Mouse (Mus musculus): ENCODE measurements around the gene Fgf5.

Gene Fgf5

DNA sequence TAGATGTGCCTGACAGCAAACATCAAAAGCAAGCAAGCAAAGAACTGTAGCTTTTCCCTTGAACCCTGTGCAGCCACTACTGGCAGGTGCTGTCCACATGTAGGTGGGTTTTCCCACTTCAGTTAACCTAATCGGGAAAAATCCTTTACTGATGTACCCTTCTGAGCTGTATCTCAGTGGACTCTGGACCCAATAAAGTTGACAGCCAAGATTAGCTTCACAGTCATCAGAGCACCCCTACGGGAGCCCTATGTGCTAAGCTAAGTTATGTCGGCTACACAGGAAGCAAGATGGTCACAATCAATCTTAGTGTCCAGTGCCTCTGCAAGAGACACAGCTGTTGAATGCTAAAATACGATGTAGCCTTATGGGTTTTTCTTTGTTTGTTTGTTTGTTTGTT, 46.1 kb downstream of the Fgf5 start:
- no peak for DNase-seq (ENCODE audit: low read depth, low spot score)

DNA sequence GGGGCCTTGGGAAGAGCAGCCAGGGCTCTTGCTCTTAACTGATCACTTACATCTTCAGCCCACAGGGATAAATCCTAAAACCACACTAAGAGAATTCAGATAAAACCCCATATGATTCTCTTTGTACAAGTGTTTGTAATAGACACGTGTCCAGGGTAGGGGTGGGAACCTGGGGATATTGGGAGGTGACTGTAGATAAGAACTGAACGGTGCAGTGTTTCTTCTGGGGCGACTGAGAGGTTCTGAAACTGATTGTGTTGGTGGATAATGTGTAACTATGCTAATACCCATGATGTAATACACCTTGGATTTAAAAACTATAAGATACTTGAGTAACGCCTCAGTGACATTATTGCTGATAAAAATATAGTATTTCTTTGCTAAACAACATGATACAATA, 51.7 kb downstream of the Fgf5 start:
- DNase-seq (ENCODE audit: low read depth, low spot score): no peak

DNA sequence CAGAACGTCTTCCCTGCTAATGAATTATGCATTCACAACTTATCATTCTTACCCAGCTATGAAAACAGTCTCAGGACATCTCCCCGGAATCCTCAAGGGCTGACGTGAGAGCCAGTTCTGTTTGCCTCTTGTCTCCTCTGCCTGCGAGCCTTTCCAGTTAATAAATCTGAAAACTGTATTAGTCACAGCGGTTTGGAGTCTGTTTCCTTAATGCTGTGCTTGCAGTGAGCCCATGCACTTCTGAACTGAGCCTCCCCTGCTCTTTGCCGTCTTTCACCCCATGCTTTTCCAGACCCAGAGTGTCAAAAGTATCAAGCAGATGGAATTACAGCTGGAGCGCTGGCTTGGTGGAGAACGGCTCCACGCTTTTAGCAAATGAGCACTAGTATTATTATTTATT, 52.5 kb downstream of the Fgf5 start:
- DNase-seq (ENCODE audit: low read depth, low spot score): no peak

DNA sequence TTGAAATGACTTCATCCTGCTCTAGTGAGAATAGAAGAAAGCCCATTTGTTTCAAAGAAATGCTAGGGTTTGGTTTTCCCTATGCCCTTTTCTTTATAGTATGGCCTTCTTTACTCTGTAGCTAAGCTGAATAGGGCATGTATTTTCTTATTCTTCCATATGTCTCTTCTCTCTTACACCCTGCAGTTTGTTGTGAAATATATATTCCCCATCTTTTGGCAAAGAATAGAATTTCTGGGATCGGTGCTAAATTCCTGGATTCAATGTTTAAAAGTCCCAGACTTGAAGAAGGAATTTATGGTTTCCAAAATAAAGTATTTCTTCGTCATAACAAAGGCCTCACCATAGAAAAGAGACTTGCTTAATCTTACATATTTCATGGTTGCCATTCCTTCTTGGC, 72.6 kb downstream of the Fgf5 start:
- DNase-seq (ENCODE audit: low read depth, low spot score): no peak

Data from CD4-positive, CD25-positive, alpha-beta regulatory T cell, adult 2 months (primary cell).